Mouse (Mus musculus) intestine, postnatal 0 days (tissue): ENCODE measurements around the gene Tmem159. TPM values are rescaled to one million over a fixed set of nuclear protein-coding genes. Genes with fewer than 3 reads are reported as not detected.

ENCODE experiments used
- ATAC-seq: fragments of 200-750 bp; cut with Nextera tagmentation; 2 replicates; pipeline ENCODE4 v1.8.0; 2017; ENCODE audit warnings: mild to moderate bottlenecking, moderate TSS enrichment, moderate library complexity
- H3K27ac ChIP-seq: fragments of 300-500 bp; sonication (generic); 2 replicates; pipeline ENCODE4 v1.5.1; 2014; ENCODE audit warnings: mild to moderate bottlenecking, low read depth, low read length, moderate library complexity
- H3K27me3 ChIP-seq: fragments of 300-500 bp; sonication (generic); replicated peaks from 2 replicates; pipeline ENCODE4 v1.6.1; 2014; ENCODE audit warnings: low read length, mixed read lengths; ENCODE audit not compliant: control insufficient read depth, insufficient read depth
- H3K36me3 ChIP-seq: fragments of 300-500 bp; sonication (generic); 2 replicates; pipeline ENCODE4 v1.6.1; 2014; ENCODE audit warnings: mild to moderate bottlenecking, moderate library complexity; ENCODE audit not compliant: control insufficient read depth, insufficient read depth
- H3K4me1 ChIP-seq: fragments of 300-500 bp; sonication (generic); replicated peaks from 2 replicates; pipeline ENCODE4 v1.6.1; 2014; ENCODE audit warnings: antibody characterized with exemption, low read length, mixed read lengths; ENCODE audit not compliant: control insufficient read depth, insufficient read depth
- H3K4me2 ChIP-seq: fragments of 300-500 bp; sonication (generic); replicated peaks from 2 replicates; pipeline ENCODE4 v1.6.1; 2014; ENCODE audit warnings: low read depth, mild to moderate bottlenecking, moderate library complexity
- H3K4me3 ChIP-seq: fragments of 300-500 bp; sonication (generic); 2 replicates; pipeline ENCODE4 v1.5.1; 2014; ENCODE audit warnings: low read depth, low read length
- H3K9ac ChIP-seq: fragments of 300-500 bp; sonication (generic); 2 replicates; pipeline ENCODE4 v1.6.1; 2014; ENCODE audit warnings: mild to moderate bottlenecking, low read depth, low read length
- H3K9me3 ChIP-seq: fragments of 300-500 bp; sonication (generic); 2 replicates; pipeline ENCODE4 v1.6.1; 2016; ENCODE audit warnings: mixed run types; ENCODE audit not compliant: control insufficient read depth
- CTCF ChIP-seq: sonication (generic); IDR thresholded peaks from 2 replicates; pipeline ENCODE4 v1.5.1; 2016; ENCODE audit warnings: low read depth, mild to moderate bottlenecking, control low read depth, antibody characterized with exemption, moderate library complexity
- WGBS: fragments of 180-500 bp; shearing (Covaris S2); extraction: QIAGEN DNeasy Blood & Tissue Kit; methylation state at CpG from one replicate; pipeline ENCODE4 v1.1.7; 2014; 5-methylcytosine and 5-hydroxymethylcytosine counted together
- polyA plus RNA-seq: library from polyadenylated mRNA; unstranded; fragments of >200 nt; fragmentation: Nextera tagmentation; extraction: Ambion mirVana; gene quantifications from 2 replicates; pipeline ENCODE4 v1.2.1, GENCODE M21; 2015

Tmem159 gene
- polyA plus RNA-seq: 21.6 and 22.9 TPM in 2 replicates

DNA sequence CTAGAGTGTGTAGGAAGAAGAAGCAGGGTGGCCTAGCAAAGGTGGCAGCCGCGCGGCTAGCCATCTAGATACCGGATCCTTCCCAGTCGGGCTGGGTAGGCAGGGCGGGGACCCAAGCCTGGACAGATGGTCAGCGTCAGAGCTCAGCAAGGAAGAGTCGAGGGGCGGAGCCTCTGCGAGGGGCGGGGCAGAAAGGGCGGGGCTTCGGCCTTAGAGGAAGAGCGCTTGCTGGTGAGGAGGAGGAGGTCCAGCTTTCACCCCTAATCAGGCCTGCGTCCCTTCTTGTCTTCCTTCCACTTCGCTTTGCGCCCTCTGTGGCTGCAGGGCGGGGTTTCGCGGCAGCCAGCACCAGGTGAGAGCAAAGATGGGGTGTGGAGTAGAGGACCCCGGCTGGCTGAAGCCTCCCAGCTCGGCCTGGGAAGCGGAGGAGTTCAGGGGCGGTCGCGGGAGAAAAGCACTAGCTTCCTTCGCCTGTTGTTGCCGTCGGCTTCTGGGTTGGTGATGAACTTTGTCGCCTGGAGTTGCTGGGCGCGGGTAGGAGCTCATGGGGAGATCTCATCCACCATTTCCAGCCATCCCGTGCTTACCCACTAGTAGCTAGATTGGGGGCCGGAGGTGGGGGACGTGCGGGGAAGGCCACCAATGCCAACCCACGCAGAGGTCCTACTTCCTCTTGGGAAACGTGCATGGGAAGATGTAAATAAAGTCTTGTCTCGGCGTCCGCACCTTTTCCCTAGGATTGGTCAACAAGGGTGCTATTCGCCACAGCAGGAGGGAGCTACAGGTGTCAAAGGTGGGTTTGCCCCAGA, at the start of gene Tmem159:
Tmem159 (plus strand) TSS at position 190 of the 809 bp plus-strand sequence.
- peak within 1 kb of the TSS; percentile 79 for H3K4me3 ChIP-seq
- peak within 1 kb of the TSS; percentile 69 for H3K9ac ChIP-seq
- H3K27ac ChIP-seq: peak within 1 kb of the TSS; percentile 64; the same call in 1 of the 2 replicates
- ATAC-seq: peak; percentile 85
- H3K36me3 ChIP-seq: no peaks in the 10 kb centered on the region
- no peaks in the 10 kb centered on the region for H3K9me3 ChIP-seq
- no peaks in the 10 kb centered on the region for H3K27me3 ChIP-seq
- under 1% methylated on average over 42 of the region's 42 CpGs for WGBS
- H3K4me1 ChIP-seq: peaks cover 9% of the 10 kb centered on the region; the same call in 1 of the 2 replicates
- TF ChIP-seq CTCF: 0 out of 2 replicates have a peak, but pooled peaks have one; percentile 5
- H3K4me2 ChIP-seq: peak within 1 kb of the TSS; percentile 98

DNA sequence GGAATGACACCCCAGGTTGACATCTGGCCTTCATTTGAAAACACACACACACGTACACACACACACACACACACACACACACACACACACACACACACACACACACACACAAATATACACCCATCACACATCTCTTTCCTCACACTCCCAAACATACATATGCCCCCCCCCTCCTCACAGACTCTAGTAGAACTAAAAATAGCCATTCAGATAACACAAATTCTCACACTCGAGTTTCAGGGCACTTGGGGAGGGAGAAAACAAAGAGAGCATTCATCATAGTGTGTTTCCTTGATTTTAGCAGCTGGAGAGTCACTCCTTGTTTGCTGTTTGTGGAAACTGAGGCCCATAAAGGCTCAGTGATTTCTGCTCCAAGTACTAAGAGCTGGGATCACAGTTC, 48.1 kb upstream of the Tmem159 start:
- ATAC-seq: no peak
- 41% methylated on average over 2 of the region's 2 CpGs for whole genome bisulfite sequencing
- Histone ChIP-seq H3K4me1 (no peaks in the 10 kb centered on the region), H3K4me3 (no peak overlapping the region), H3K9ac (no peak overlapping the region), H3K36me3 (no peaks in the 10 kb centered on the region), H3K9me3 (no peaks in the 10 kb centered on the region), H3K27me3 (no peaks in the 10 kb centered on the region), H3K4me2 (no peak overlapping the region), H3K27ac (no peak overlapping the region)
- no peak for TF ChIP-seq CTCF

DNA sequence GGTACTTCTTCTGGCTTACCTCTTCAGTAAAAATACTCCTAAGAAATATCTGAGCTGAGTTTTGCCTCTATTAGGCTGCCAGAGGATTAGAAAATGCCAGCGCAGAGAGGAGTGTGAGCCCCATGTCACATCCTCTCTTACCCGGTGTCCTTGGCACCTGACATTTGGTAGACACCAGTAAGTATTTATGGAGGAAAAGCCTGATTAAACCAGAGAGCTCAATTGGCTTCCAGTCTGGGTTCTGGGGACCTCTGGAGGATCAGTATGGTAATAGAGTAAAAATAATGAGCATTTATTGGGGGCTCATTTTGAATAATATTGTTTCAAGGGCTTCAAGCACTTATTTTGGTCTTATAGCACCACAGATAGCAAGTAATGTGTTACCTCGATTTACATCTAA, 46.7 kb upstream of the Tmem159 start:
- no peaks in the 10 kb centered on the region for H3K4me1 ChIP-seq
- H3K9me3 ChIP-seq: no peaks in the 10 kb centered on the region
- TF ChIP-seq CTCF: peak; percentile 31; the same call in 1 of the 2 replicates
- ATAC-seq: no peak
- 80% methylated on average over 3 of the region's 3 CpGs for WGBS
- no peak overlapping the region for H3K9ac ChIP-seq
- no peaks in the 10 kb centered on the region for H3K27me3 ChIP-seq
- no peaks in the 10 kb centered on the region for H3K36me3 ChIP-seq
- H3K4me2 ChIP-seq: no peak overlapping the region
- H3K4me3 ChIP-seq: no peak overlapping the region
- H3K27ac ChIP-seq: no peak overlapping the region

DNA sequence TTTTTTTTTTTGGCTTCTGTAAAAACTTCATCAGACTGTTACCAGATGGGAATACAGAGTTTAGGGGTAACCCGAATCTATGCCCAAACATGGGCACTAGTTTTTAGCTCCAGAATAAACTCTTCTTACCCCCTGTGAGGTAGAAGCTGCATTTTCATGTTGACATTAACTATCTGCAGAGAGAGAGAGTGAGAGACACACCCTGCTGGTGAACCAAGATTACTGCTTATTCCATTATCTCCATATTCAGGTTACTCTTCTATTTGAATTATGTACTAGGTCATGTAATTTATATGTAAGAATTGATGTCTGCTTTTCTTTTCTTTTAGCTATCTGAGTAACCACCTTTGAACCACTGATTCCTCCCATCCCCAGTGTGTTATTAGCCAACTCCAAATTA, 38.1 kb upstream of the Tmem159 start:
- Histone ChIP-seq H3K9ac (no peak overlapping the region), H3K27ac (no peak overlapping the region), H3K4me2 (no peak overlapping the region), H3K36me3 (no peaks in the 10 kb centered on the region), H3K9me3 (no peaks in the 10 kb centered on the region), H3K4me3 (no peak overlapping the region), H3K4me1 (no peaks in the 10 kb centered on the region), H3K27me3 (no peaks in the 10 kb centered on the region)
- 84% methylated on average over 1 of the region's 1 CpGs for WGBS
- peak; percentile 52 for TF ChIP-seq CTCF
- no peak for ATAC-seq

DNA sequence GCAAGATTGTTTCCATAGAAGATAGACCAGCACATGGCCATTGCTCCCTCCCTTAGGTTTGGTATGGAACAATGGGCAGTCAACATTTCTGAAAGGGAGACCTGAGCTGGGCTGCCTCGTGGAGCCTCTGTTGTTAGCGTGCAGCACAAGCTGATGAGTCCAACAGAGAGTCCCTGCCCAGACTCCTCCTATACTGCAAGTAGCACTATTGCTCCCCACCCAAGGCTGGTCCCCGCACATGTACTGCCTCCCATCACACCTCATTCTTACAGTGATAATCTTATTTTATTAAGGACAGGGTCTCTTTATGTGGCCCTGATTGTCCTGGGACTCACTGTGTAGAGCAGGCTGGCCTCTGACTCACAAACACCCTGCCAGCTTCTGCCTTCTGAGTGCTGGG, 34.0 kb upstream of the Tmem159 start:
- H3K9ac ChIP-seq: no peak overlapping the region
- no peak for TF ChIP-seq CTCF
- H3K4me1 ChIP-seq: no peaks in the 10 kb centered on the region
- ATAC-seq: no peak
- H3K27me3 ChIP-seq: no peaks in the 10 kb centered on the region
- 76% methylated on average over 3 of the region's 3 CpGs for WGBS
- no peaks in the 10 kb centered on the region for H3K36me3 ChIP-seq
- no peaks in the 10 kb centered on the region for H3K9me3 ChIP-seq
- no peak overlapping the region for H3K27ac ChIP-seq
- H3K4me3 ChIP-seq: no peak overlapping the region
- no peak overlapping the region for H3K4me2 ChIP-seq

DNA sequence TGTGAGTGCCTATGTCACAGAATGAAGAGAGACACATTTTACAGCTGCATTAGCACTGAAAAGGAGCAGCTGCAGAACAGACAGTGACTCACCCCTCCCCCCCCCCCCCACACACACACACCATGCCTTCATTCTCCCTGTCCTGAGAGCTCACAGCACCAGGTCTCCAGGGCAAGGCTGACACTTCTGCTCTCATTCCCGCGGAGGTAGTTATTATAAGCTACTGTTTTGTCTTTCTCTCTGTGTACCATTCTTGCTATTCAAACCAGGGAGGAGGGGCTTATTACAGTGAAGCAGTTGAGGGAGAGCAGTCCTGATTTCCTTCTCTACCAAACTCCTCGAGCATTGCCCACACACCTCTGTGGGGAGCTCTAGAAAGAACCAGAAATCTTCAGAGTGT, 33.0 kb upstream of the Tmem159 start:
- Histone ChIP-seq H3K36me3 (no peaks in the 10 kb centered on the region), H3K4me1 (no peaks in the 10 kb centered on the region), H3K4me2 (no peak overlapping the region), H3K9ac (no peak overlapping the region), H3K27me3 (no peaks in the 10 kb centered on the region), H3K4me3 (no peak overlapping the region), H3K27ac (no peak overlapping the region), H3K9me3 (no peaks in the 10 kb centered on the region)
- 29% methylated on average over 3 of the region's 3 CpGs for WGBS
- no peak for ATAC-seq
- TF ChIP-seq CTCF: no peak
